Mouse (Mus musculus) heart, adult 2 months (tissue): ENCODE results near the gene Tbc1d23. TPM values are rescaled to one million over a fixed set of nuclear protein-coding genes. Genes with fewer than 3 reads are reported as not detected.

ENCODE experiments used
- DNase-seq, 2 experiments: peaks; one replicate each; pipeline ENCODE4 v3.0.0; 2021
- H3K27ac ChIP-seq: fragments of 200-600 bp; 2 replicates; pipeline ENCODE4 v1.8.1; 2022
- H3K27me3 ChIP-seq: fragments of 200-500 bp; 2 replicates; pipeline ENCODE4 v1.6.1; 2012; ENCODE audit warnings: mild to moderate bottlenecking, low read length, inconsistent platforms, mixed read lengths; ENCODE audit not compliant: control insufficient read depth, insufficient read depth
- H3K36me3 ChIP-seq: fragments of 200-500 bp; 2 replicates; pipeline ENCODE4 v1.6.1; 2012; ENCODE audit warnings: low read length, inconsistent platforms; ENCODE audit not compliant: control insufficient read depth, insufficient read depth
- H3K4me1 ChIP-seq: fragments of 200-500 bp; 2 replicates; pipeline ENCODE4 v1.6.1; 2011; ENCODE audit warnings: low read length; ENCODE audit not compliant: control insufficient read depth, insufficient read depth
- H3K4me3 ChIP-seq: fragments of 200-600 bp; 2 replicates; pipeline ENCODE4 v1.8.1; 2022
- H3K79me2 ChIP-seq: fragments of 200-500 bp; replicated peaks from 2 replicates; pipeline ENCODE4 v1.6.1; 2012; ENCODE audit warnings: mild to moderate bottlenecking, inconsistent platforms, low read length, moderate library complexity, mixed read lengths; ENCODE audit not compliant: control insufficient read depth, insufficient read depth
- H3K9ac ChIP-seq: fragments of 200-500 bp; 2 replicates; pipeline ENCODE4 v1.6.1; 2012; ENCODE audit warnings: low read depth, mild to moderate bottlenecking, control low read depth, inconsistent platforms, low read length, mixed read lengths
- CTCF ChIP-seq: fragments of 200-600 bp; IDR thresholded peaks from 2 replicates; pipeline ENCODE4 v1.8.1; 2022; ENCODE audit warnings: antibody characterized with exemption, mild to moderate bottlenecking, moderate library complexity
- EP300 ChIP-seq: fragments of 200-500 bp; IDR thresholded peaks from 2 replicates; pipeline ENCODE4 v1.6.1; 2011; ENCODE audit warnings: low read depth, low read length, control low read depth; ENCODE audit not compliant: insufficient read depth
- POLR2A ChIP-seq: fragments of 200-500 bp; IDR thresholded peaks from 2 replicates; pipeline ENCODE4 v1.6.1; 2011; ENCODE audit warnings: mild to moderate bottlenecking, low read depth, low read length, control low read depth; ENCODE audit not compliant: insufficient read depth
- WGBS: fragments of 180-500 bp; shearing (Covaris S2); methylation state at CpG from one replicate; pipeline ENCODE4 v1.1.7; 2018; 5-methylcytosine and 5-hydroxymethylcytosine counted together
- intact Hi-C: fragments of 180-260 bp; cut with DNase I; formaldehyde crosslinking; loops from one replicate; pipeline ENCODE4 v1.15.1; 2025
- polyA plus RNA-seq: library from polyadenylated mRNA; depleted of rRNA; stranded (reverse); fragments of >200 nt; gene quantifications from 2 replicates; pipeline ENCODE4 v1.2.3, GENCODE M21; 2012
- total RNA-seq, 2 experiments: library from RNA; stranded (reverse); gene quantifications; 2 replicates each; pipeline ENCODE4 v1.2.3; 2021

Gene Tbc1d23
- total and polyA plus RNA-seq, 3 experiments, result 7.7 to 26.1 (median 25.3) TPM

DNA sequence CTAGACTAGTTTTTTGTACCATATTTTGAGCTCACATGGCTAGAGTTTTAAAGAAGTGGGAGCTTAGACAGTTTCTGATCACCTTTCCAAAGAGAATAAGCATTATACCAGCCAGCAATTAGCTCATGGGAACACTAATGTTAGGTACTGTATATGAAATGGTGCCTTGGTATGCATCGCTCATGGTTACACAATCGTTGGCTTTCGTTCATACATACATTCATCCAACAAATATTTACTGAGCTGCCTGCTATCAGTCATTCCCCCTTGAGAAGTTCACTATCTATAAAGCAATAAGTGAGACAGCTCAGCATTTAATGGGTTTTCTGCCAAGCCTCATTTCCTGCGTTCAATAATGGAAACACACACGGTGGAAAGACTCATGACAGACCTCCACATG lies 4.9 kb downstream of the Tbc1d23 start:
- intact Hi-C loops, result no loop called here
- 45% methylated on average over 5 of the region's 5 CpGs for WGBS
- no peak for DNase-seq

DNA sequence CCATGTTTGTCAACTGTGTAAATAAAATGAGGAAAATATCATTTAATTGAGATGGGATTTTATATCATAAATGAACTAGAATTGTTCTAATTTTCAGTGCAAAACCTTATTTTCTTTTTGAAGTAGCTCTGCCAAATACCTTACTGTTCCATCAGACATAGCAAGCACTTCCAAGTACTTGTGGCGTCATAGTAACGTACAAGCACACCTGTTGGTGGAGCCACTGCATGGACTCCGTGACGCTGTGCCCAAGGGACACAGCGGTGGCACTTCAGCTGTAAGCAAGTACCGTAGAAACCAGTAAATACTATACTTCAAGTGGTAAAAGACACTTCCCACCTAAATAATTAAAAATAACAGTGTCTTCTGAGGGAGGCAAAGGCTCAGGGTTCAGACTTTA lies 10.9 kb downstream of the Tbc1d23 start:
- H3K27ac ChIP-seq, result no peak overlapping the region
- no peaks in the 10 kb centered on the region; the same call in none of the 2 replicates for H3K36me3 ChIP-seq
- peaks cover 7% of the 10 kb centered on the region for H3K79me2 ChIP-seq
- peaks cover 5% of the 10 kb centered on the region for H3K4me1 ChIP-seq
- H3K9ac ChIP-seq, result no peak overlapping the region
- intact Hi-C loops, result no loop called here
- WGBS, result 96% methylated on average over 6 of the region's 6 CpGs
- H3K27me3 ChIP-seq, result no peaks in the 10 kb centered on the region
- no peak overlapping the region for H3K4me3 ChIP-seq
- no peak for TF ChIP-seq CTCF
- no peak for TF ChIP-seq POLR2A
- TF ChIP-seq EP300, result no peak
- DNase-seq, result no peak

More for the DNA sequence above, 4.9 kb downstream of the Tbc1d23 start:
- H3K79me2 ChIP-seq, result peaks cover 9% of the 10 kb centered on the region
- H3K27ac ChIP-seq, result no peak overlapping the region
- TF ChIP-seq POLR2A, result no peak
- no peak for TF ChIP-seq EP300
- TF ChIP-seq CTCF, result no peak
- peaks cover 9% of the 10 kb centered on the region for H3K36me3 ChIP-seq
- no peaks in the 10 kb centered on the region for H3K27me3 ChIP-seq
- H3K4me1 ChIP-seq, result peaks cover 11% of the 10 kb centered on the region
- H3K9ac ChIP-seq, result no peak overlapping the region
- H3K4me3 ChIP-seq, result no peak overlapping the region

DNA sequence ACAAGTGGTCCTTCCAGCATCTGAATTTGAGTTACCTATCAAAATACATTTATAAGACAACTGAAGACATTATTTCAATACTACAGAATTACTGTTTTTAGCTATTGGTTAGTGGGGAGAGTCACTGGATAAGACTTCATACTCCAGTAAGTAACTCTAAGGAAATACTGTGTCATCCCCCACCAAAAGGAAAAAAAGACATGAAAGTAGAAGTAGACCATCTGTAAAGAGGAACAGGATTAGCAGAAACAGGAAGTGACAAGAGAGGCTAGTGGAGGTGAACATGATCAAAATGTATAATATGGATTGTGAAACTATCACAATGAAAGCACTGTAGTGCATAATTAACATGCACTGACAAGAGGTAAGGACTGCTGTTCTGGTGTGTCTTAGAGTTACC lies 15.3 kb downstream of the Tbc1d23 start:
- Histone ChIP-seq H3K79me2 (no peaks in the 10 kb centered on the region), H3K36me3 (no peaks in the 10 kb centered on the region; the same call in 1 of the 2 replicates), H3K4me1 (no peaks in the 10 kb centered on the region), H3K9ac (no peak overlapping the region), H3K4me3 (no peak overlapping the region), H3K27ac (no peak overlapping the region), H3K27me3 (no peaks in the 10 kb centered on the region)
- TF ChIP-seq CTCF (no peak), EP300 (no peak), POLR2A (no peak)
- DNase-seq, result no peak
- intact Hi-C loops, result no loop called here

DNA sequence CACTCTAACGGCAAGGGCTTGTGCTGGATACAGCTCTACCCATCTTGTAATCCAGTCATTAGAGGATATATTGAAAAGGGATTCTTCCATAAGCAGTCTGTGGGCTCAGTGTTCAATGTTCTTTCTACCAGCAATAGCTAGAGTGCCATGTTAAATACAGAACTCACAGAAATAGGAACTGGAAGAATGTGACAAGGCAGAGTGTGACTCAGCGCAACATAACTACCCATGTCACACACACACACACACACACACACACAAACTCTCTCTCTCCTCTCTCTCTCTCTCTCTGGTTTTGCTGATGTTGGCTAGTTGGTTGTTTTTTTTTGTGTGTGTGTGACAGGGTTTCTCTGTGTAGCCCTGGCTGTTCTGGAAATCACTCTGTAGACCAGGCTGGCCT lies 20.3 kb downstream of the Tbc1d23 start:
- Histone ChIP-seq H3K79me2 (no peaks in the 10 kb centered on the region), H3K9ac (no peak overlapping the region), H3K36me3 (no peaks in the 10 kb centered on the region; the same call in 1 of the 2 replicates), H3K27ac (no peak overlapping the region), H3K4me1 (no peaks in the 10 kb centered on the region), H3K4me3 (no peak overlapping the region), H3K27me3 (no peaks in the 10 kb centered on the region)
- WGBS, result 88% methylated on average over 2 of the region's 2 CpGs
- DNase-seq, result no peak
- TF ChIP-seq EP300, result no peak
- no peak for TF ChIP-seq CTCF
- TF ChIP-seq POLR2A, result no peak
- intact Hi-C loops, result no loop called here

DNA sequence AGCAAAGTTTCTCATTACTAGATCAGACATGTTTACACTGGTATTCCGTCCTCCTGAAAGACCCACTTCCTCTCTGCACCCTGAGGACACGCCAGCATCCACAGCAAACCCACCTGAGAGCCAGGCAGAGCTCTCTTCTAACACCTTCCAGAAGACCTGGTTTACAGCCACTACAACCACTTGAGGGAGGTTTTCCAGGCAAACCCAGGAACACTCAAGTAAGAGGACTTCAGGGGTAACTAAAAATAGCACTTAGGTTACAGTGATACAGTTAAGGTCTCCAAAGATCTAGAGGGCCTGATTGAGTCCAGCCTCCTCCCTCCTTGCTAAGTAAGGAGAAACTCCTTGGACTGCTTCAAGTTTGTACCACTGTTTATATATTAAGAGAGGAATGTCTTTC lies 23.0 kb downstream of the Tbc1d23 start:
- no peaks in the 10 kb centered on the region for H3K4me1 ChIP-seq
- H3K4me3 ChIP-seq, result no peak overlapping the region
- H3K36me3 ChIP-seq, result no peaks in the 10 kb centered on the region; the same call in 1 of the 2 replicates
- no peaks in the 10 kb centered on the region for H3K27me3 ChIP-seq
- 83% methylated on average over 2 of the region's 2 CpGs for WGBS
- H3K9ac ChIP-seq, result no peak overlapping the region
- DNase-seq, result no peak
- H3K27ac ChIP-seq, result no peak overlapping the region
- no peaks in the 10 kb centered on the region for H3K79me2 ChIP-seq
- TF ChIP-seq CTCF, result no peak
- no peak for TF ChIP-seq POLR2A
- TF ChIP-seq EP300, result no peak
- intact Hi-C loops, result no loop called here

- no peaks in the 10 kb centered on the region for H3K36me3 ChIP-seq
- no peaks in the 10 kb centered on the region for H3K27me3 ChIP-seq
- TF ChIP-seq EP300, result no peak
- no peak for TF ChIP-seq POLR2A
- no peaks in the 10 kb centered on the region for H3K4me1 ChIP-seq
- H3K27ac ChIP-seq, result peak overlapping the region; percentile 33; the same call in 1 of the 2 replicates
- intact Hi-C loops, result no loop called here
- DNase-seq, result no peak
- H3K79me2 ChIP-seq, result no peaks in the 10 kb centered on the region
- 25% methylated on average over 3 of the region's 3 CpGs for WGBS
- no peak overlapping the region for H3K4me3 ChIP-seq
- H3K9ac ChIP-seq, result no peak overlapping the region
Observed at GRCm38 (mm10) chr16:57197281-57197680, 34.0 kb downstream of the Tbc1d23 start.
